Mouse (Mus musculus) embryonic facial prominence, embryonic 15.5 days (tissue): Measurements from ENCODE around the gene Acadsb. TPM values are rescaled to one million over a fixed set of nuclear protein-coding genes. Genes with fewer than 3 reads are reported as not detected.

Experiments used
- ATAC-seq: fragments of 200-750 bp; cut with Nextera tagmentation; 2 replicates; pipeline ENCODE4 v1.8.0; 2017; ENCODE audit warnings: low read depth, moderate TSS enrichment; ENCODE audit not compliant: insufficient number of reproducible peaks, low FRiP score, low TSS enrichment
- H3K27ac ChIP-seq: fragments of 300-500 bp; sonication (generic); replicated peaks from 2 replicates; pipeline ENCODE4 v1.5.1; 2015; ENCODE audit warnings: mild to moderate bottlenecking, inconsistent platforms
- H3K27me3 ChIP-seq: fragments of 300-500 bp; sonication (generic); 2 replicates; pipeline ENCODE4 v1.6.1; 2015; ENCODE audit warnings: inconsistent platforms
- H3K36me3 ChIP-seq: fragments of 300-500 bp; sonication (generic); 2 replicates; pipeline ENCODE4 v1.6.1; 2015; ENCODE audit warnings: mild to moderate bottlenecking, inconsistent platforms
- H3K4me1 ChIP-seq: fragments of 300-500 bp; sonication (generic); 2 replicates; pipeline ENCODE4 v1.6.1; 2015; ENCODE audit warnings: inconsistent platforms
- H3K4me2 ChIP-seq: fragments of 300-500 bp; sonication (generic); replicated peaks from 2 replicates; pipeline ENCODE4 v1.6.1; 2015; ENCODE audit warnings: mild to moderate bottlenecking, inconsistent platforms
- H3K4me3 ChIP-seq: fragments of 300-500 bp; sonication (generic); replicated peaks from 2 replicates; pipeline ENCODE4 v1.5.1; 2015; ENCODE audit warnings: mild to moderate bottlenecking, inconsistent platforms
- H3K9ac ChIP-seq: fragments of 300-500 bp; sonication (generic); 2 replicates; pipeline ENCODE4 v1.6.1; 2015; ENCODE audit warnings: inconsistent platforms
- H3K9me3 ChIP-seq: fragments of 300-500 bp; sonication (generic); replicated peaks from 2 replicates; pipeline ENCODE4 v1.6.1; 2016; ENCODE audit warnings: inconsistent platforms
- WGBS: fragments of 180-500 bp; shearing (Covaris S2); methylation state at CpG from one replicate; pipeline ENCODE4 v1.1.7; 2015; 5-methylcytosine and 5-hydroxymethylcytosine counted together
- polyA plus RNA-seq: library from polyadenylated mRNA; unstranded; fragments of >200 nt; fragmentation: Nextera tagmentation; extraction: Ambion mirVana; gene quantifications from 2 replicates; pipeline ENCODE4 v1.2.1, GENCODE M21; 2015

The Acadsb gene
- polyA plus RNA-seq, 1 experiment from 2014 or later = 104 TPM

DNA sequence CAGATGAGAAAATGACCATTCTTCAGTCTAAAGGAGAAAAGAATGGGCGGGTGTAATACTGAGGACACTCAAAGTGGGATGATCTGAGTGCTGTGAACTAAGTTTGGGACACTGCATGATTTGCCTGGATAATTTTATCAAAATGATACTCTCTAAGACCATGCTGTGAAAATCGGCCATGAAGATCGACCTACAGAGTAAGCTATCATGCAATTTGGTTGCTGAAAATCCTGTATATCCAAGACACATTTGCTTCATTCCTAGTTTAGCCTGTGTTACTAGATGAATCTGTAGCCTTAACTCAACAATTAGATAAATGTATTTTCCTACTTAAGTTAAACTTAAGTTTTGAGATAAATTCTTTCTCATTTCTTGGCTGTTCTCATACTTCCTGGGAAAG lies 56.9 kb downstream of the Acadsb start:
- Histone ChIP-seq H3K9ac (no peak overlapping the region), H3K27me3 (no peaks in the 10 kb centered on the region), H3K4me2 (no peak overlapping the region), H3K27ac (no peak overlapping the region), H3K9me3 (no peaks in the 10 kb centered on the region), H3K36me3 (no peaks in the 10 kb centered on the region), H3K4me1 (no peaks in the 10 kb centered on the region), H3K4me3 (no peak overlapping the region)
- no peak for ATAC-seq
- WGBS = 74% methylated on average over 3 of the region's 3 CpGs

DNA sequence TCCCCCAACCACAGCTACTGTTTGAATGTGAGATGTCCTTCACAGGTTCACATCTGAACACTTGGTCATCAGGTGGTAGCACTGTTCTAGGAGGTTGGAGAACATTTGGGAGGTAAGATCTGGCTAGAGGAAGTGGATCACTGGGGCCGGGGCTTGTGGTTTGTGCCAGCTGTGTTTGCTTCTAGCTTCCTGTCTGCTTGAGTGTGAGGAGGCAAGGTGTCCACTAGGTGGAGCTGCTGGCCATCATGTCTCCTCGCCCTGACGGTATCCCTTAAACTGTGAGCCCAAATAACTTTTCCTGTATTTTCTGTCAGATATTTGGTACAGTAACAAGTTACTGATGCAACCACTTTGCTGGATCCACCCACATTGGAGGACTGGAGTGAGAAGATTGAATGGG lies 59.1 kb downstream of the Acadsb start:
- Histone ChIP-seq H3K36me3 (no peaks in the 10 kb centered on the region), H3K9me3 (no peaks in the 10 kb centered on the region), H3K4me3 (no peak overlapping the region), H3K27me3 (no peaks in the 10 kb centered on the region), H3K4me2 (no peak overlapping the region), H3K4me1 (no peaks in the 10 kb centered on the region), H3K27ac (no peak overlapping the region), H3K9ac (no peak overlapping the region)
- WGBS = 64% methylated on average over 3 of the region's 3 CpGs
- no peak for ATAC-seq

DNA sequence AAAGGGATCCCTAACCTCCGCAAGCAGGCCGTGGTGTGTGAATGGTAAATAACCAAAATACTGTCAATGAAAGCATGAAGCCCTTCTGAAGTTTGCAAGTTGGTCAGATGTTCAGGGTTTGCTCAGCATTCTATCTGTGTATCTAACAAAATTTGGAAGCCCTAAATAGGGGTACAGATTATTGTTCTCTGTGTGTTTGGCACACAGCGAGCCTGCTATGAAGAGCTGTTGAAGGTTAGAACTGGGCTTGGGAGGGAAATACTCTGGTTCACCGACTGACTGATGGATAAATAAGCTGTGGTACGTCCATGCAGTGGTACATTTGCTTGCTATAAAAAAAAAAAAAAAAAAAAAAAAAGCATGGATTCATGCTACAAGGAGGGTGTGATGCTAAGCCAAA lies 61.1 kb downstream of the Acadsb start:
- Histone ChIP-seq H3K27me3 (no peaks in the 10 kb centered on the region), H3K4me1 (no peaks in the 10 kb centered on the region), H3K27ac (no peak overlapping the region), H3K4me2 (no peak overlapping the region), H3K36me3 (no peaks in the 10 kb centered on the region), H3K4me3 (no peak overlapping the region), H3K9me3 (no peaks in the 10 kb centered on the region), H3K9ac (no peak overlapping the region)
- no peak for ATAC-seq
- WGBS = 91% methylated on average over 5 of the region's 5 CpGs

DNA sequence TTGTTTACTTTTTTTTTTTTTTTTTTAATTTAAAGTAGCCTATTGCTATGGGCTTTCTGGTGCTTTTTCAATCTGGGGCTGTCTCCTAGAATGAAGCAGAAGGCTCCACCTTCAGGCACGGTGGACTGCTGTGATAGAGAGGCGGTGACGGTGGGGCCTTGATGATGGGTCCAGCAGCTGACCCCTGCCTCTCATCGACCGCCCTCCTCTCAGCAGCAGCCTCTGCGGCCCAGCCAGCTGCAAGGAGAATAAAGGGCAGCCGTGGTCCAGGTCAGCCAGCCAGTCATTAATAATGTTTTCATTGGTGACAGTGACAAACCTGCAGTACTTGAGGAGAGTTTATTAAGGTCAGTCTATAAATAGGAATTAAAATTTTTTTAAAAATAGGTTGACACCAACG lies 66.7 kb downstream of the Acadsb start:
- Histone ChIP-seq H3K27me3 (no peaks in the 10 kb centered on the region), H3K27ac (no peak overlapping the region), H3K4me3 (no peak overlapping the region), H3K4me2 (no peak overlapping the region), H3K36me3 (no peaks in the 10 kb centered on the region), H3K4me1 (no peaks in the 10 kb centered on the region), H3K9me3 (no peaks in the 10 kb centered on the region), H3K9ac (no peak overlapping the region)
- ATAC-seq = no peak
- WGBS = 36% methylated on average over 8 of the region's 8 CpGs

DNA sequence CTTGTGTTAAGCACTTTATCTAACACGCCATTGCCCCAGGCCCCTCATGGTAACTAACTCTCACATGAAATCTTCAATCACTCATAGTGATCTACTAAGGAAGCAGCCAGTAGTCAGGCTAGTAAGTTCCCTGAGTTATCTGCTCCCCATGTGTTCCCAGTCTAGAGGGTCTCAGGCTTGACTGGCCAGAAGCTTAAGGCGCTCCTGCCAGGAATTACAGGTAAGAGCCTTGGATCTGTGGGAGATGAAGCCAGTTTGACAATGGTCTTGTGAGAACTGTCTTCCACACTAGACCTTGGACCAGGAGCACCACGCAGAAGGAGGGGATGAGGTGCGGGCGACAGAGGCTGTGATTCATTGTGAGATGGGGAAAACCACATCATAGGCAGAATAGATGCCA lies 68.0 kb downstream of the Acadsb start:
- WGBS = 86% methylated on average over 5 of the region's 5 CpGs
- no peaks in the 10 kb centered on the region for H3K27me3 ChIP-seq
- no peak overlapping the region for H3K27ac ChIP-seq
- H3K36me3 ChIP-seq = no peaks in the 10 kb centered on the region
- H3K9ac ChIP-seq = no peak overlapping the region
- H3K4me3 ChIP-seq = no peak overlapping the region
- no peak overlapping the region for H3K4me2 ChIP-seq
- no peaks in the 10 kb centered on the region for H3K4me1 ChIP-seq
- no peak for ATAC-seq
- H3K9me3 ChIP-seq = no peaks in the 10 kb centered on the region

Other genes with a start within 250 kb of the Acadsb start
- gene 5430419D17Rik, start 236.2 kb upstream of the Acadsb start, polyA plus RNA-seq = 0.03 TPM in 1 of 2 replicates, not detected in the other
- gene Cuzd1, start 88.3 kb upstream of the Acadsb start, polyA plus RNA-seq = 0.12 and 0.13 TPM in 2 replicates
- not detected in 2 replicates for gene Fam24b, start 81.1 kb upstream of the Acadsb start, polyA plus RNA-seq
- 0.37 TPM in 1 of 2 replicates, not detected in the other for gene Fam24a, start 76.7 kb upstream of the Acadsb start, polyA plus RNA-seq
- 24.0 and 24.6 TPM in 2 replicates for gene 2310057M21Rik, start 47.8 kb upstream of the Acadsb start, polyA plus RNA-seq
- gene Pstk, start 39.5 kb upstream of the Acadsb start, polyA plus RNA-seq = 69.0 and 71.6 TPM in 2 replicates
- gene Ikzf5, start 80 bp upstream of the Acadsb start, polyA plus RNA-seq = 12.4 and 13.1 TPM in 2 replicates
- not detected in 2 replicates for gene Hmx3, start 132.3 kb downstream of the Acadsb start, polyA plus RNA-seq
- 0.24 TPM in 1 of 2 replicates, not detected in the other for gene Hmx2, start 138.2 kb downstream of the Acadsb start, polyA plus RNA-seq
- gene Bub3, start 149.6 kb downstream of the Acadsb start, polyA plus RNA-seq = 177 and 189 TPM in 2 replicates